Mouse (Mus musculus) T-helper 17 cell (primary cell): ENCODE measurements at regions not wholly inside any gene's neighbourhood (a gene's known extent, or its start where the extent isn't known, plus 50 kb on each side); places are given as distances from the start of the nearest gene placed in this dataset.

Experiments
- in situ Hi-C, 2 experiments: fragments of 300-600 bp; cut with MboI, MseI; formaldehyde crosslinking; loops; 1 replicate in 1 of 2; 2 replicates in 1 of 2; pipeline ENCODE4 v1.15.1; 2025; ENCODE audit warnings: high pct_unique_total_duplicates in 2 of 2

GRCm38 (mm10) chr2:61527127-61527526 lies 51.3 kb upstream of the Tank start:
- in situ Hi-C loops = no loop called here

DNA sequence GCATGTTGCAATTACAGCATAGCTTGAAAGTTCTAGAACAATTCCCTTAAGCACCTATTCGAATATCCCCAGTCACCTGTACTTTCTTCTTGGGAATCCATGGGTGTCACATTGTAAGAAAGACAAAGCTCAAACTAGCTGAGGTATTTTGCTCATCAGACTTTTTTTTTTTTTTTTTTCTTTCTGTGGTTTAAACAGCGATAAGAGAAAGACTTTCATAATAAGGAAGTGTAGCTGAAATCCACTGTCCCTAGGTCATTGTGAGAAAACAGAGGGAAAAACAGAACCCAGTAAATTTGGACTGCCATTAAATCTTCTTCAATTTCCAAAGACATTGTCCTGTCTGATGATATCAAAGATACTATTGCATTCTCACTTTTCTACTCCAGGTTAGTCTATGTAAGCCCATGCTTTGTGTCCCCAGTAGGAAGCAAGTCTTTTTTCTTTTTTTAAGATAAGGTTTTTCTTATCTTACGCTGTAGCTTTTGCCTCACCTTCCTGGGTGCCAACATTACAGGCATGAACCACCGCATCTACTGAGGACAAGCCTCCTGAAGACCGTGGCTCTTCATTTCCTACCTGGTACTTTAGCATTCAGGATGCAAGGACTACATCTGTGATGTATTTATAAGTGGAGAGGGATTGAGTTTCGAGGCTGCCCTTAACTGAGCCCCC lies 54.2 kb upstream of the Tank start:
- in situ Hi-C loops = no loop called here

DNA sequence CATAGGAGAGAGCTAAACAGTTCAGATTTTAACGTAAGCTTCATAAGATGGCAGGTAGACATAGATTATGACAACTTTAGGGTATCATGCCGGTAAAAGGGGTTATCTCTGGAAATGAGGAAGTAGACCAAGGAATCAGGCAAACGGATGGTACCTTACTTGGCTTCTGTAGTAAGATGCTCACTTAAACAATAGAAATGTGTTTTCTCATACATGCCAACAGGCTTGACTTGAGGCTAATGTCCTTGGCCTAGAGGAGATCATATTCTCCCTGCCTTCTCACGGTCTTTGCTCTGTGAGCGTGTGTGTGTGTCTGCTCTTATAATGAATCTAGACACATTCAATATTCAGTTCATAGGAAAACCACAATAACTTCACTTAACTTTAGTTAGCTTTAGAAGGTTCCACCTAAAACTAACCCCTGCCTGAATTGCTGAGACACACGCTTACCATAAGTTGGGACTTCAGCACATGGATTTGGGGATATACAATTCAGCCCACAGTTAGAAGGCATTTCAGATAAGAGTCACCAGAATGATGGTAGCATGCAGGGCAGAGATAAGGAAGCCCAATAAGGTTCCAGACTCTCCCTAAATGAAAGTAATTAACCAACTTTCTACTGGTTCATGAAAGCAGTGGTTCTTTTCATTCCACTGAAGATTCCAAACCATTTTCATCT lies 63.8 kb upstream of the Tank start:
- in situ Hi-C loops = no loop called here

- in situ Hi-C loops = no loop called here
These were observed 64.5 kb upstream of the Tank start for GRCm38 (mm10) chr2:61513787-61514444.

- in situ Hi-C loops = loop anchor here in 1 of 2 experiments (5.0 kb wide), 1 partner anchor 54 kb away; no protein-coding TSS in a partner anchor
These were observed 74.8 kb upstream of the Tank start for GRCm38 (mm10) chr2:61503594-61503993.

DNA sequence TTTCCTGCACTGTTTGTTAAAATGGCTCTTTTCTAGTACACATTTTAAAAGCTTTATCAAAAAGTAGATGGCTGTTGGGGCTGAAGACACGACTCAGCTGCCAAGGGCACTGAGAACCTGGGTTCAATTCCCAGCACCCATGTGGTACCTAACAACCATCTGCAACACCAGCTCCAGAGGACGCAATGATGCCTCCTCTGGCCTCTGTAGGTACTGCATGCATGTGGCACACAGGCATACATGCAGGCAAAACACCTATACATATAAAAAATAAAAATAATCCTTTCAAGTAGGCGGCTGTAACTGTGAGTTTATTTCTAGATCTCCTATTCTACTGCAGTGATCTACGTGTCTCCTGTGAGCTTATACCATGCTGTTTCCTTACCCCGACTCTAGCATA lies 76.5 kb upstream of the Tank start:
- in situ Hi-C loops = loop anchor here in 1 of 2 experiments (5.0 kb wide), 1 partner anchor 55 kb away; no protein-coding TSS in a partner anchor

DNA sequence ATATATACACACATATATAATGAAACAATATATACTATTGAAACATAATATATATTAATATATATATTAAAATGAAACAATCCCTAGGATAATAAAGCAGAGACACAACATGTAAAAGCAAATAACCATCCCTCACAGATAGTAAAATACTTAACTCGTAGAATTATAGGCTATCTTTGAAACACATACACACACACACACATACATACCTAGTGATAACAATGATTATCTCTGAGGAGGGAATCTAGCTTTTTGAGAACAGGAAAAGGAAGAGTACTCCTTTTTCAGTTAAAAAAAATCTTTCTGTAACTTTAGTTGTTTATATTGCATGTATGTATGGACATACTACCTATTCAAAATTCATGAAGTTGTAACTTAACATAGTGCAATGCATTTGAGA lies 79.1 kb upstream of the Tank start:
- in situ Hi-C loops = loop anchor here in 1 of 2 experiments (5.0 kb wide), 1 partner anchor 93 kb away; no protein-coding TSS in a partner anchor

DNA sequence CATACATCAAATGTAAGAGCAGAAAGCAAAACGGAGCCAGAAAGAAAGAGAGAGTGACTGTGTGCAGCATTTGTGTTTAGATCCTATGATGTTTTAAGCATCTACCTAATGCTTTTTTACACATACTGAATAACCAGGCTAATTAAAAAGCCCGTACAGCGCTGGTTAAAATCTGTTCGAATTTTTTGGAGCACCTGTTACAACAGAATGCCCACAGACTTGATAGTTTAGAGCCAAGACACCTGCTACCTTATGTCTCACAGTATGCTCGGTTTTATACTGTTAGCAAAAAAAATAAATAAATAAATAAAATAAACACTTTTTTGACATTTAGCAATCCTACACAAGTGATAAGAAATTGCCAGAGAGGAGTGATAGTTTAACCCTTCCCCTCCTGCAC lies 80.5 kb upstream of the Tank start:
- in situ Hi-C loops = loop anchor here in 1 of 2 experiments (5.0 kb wide), 1 partner anchor 94 kb away; no protein-coding TSS in a partner anchor

DNA sequence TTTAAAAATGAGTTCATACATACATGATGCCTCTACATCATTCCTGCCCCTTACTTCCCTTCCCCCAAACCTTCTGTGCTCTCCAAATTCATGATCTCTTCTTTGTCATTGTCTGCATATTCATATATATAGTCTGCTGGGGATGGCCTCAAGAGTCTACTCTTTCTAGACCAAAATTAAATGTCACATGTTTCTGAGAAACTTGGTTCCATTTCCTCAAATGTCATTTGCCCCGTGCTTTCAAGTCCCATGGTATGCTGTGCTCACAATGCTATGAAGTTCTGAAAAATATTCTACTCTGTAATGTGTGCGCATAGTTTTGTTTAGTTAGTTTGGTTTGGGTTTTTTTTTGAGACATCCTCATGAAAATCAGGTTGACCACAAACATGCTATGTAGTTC lies 81.4 kb upstream of the Tank start:
- in situ Hi-C loops = loop anchor here in 1 of 2 experiments (5.0 kb wide), 1 partner anchor 95 kb away; no protein-coding TSS in a partner anchor

DNA sequence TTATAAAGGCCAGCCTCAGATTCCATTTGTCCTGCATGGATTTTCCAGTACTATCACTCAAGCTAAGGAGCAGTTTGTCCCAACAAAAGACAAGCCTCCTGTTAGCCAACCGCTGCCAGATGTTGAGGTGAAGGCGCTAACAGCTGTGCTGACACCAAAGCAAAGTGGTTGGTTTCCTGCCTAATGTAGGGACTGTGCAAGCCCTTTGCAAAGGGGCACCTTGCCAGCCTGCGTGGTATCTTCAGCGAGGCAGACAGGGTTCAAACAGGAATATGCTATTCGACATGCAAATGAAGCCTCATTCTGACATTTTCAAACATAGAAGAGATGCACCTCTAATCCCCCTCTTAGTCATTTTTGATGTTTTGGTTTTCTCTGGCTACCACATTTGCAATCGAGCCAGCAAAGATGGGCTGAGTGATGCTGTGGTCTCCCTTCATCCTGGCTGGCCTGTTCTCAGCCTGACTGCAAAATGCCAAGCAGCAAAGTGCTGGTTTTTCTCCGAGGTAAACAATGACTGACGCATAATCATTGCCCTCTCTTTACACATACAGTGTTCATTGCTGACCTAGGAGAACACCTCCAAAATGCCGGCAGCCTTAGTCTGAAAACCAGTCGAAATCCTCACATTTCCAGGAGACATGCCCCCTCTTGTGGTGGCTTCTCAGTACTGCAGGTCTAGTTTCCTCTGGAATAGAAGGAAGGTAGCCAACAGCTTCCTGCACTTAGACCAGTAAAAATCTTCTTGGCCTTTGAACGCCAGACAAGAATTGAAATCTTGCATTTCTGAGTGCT lies 84.3 kb upstream of the Tank start:
- in situ Hi-C loops = loop anchor here (5.0 kb wide), 2 partner anchors 82 to 98 kb away; no protein-coding TSS in a partner anchor

GRCm38 (mm10) chr2:61492043-61492743 lies 86.2 kb upstream of the Tank start:
- in situ Hi-C loops = loop anchor here (5.0 kb wide), 2 partner anchors 80 to 100 kb away; no protein-coding TSS in a partner anchor

DNA sequence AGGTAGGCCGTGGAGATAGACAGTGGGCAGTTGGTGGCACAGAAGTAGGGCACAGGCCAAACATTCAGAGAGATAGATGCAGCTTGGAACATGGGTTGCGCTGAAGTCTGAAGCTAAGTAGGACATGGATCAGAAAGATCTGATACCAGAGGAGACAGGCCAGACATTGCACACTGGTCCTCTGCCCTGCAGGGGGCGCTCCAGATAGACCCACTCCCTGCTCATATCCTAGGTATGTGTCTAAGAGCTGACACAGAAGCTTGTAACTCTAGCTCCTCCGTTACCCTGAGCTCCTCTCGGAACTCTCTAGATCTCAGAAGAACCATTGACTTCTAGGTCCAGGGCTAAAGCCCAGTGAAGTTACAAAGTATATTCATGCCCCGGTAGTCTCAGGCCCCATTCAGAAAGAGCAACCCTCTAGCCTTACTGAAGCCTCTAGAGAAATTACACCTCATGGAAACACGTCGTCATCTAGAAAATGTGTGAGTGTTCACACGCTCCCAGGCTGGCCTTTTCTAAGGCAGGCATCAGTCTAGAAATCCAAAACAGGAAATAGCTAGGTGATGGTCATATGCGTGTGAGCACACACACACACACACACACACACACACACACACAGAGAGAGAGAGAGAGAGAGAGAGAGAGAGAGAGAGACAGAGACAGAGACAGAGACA lies 87.8 kb upstream of the Tank start:
- in situ Hi-C loops = loop anchor here (5.0 kb wide), 2 partner anchors 78 to 102 kb away; no protein-coding TSS in a partner anchor

DNA sequence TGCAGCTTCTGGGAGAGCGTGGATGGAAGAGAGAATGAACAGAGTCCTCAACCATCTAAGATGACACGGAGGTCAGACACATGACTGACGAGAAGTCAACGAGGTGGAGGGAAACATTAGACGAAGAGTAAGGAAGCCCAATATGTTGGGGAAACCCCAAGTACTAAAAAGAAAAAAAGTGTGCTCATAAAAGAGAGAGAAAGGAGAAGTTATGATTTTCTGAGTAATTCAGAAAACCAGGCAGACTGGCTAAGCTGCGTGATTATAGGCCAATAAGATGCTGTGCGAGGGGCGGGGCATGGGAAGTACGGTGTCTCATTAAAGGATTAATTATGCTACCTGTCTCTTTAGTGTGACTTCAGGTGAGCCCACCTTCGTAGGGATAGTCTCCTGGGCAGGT lies 88.6 kb upstream of the Tank start:
- in situ Hi-C loops = loop anchor here (5.0 to 10.0 kb wide), 3 partner anchors 77 to 625 kb away; no protein-coding TSS in a partner anchor

DNA sequence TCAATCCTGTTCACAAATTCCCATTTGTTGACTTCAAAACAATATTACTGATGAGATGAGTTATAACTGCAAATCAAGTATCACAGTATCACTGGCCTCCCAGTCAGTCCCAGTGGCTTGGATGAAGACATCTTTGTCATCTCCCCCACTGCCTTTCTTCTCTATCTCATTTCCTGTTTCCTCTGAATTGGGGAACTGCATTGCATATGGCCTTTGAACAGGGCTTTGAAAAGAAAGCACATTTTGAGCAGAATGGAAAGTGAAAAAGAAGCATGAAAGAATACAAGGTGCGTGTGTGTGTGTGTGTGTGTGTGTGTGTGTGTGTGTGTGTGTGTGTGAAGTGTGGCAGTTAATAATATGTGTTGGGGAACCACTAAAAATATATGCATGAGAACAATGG lies 94.6 kb upstream of the Tank start:
- in situ Hi-C loops = loop anchor here in 1 of 2 experiments (10.0 kb wide), 1 partner anchor 619 kb away; no protein-coding TSS in a partner anchor

GRCm38 (mm10) chr2:61476648-61477047 lies 101.7 kb upstream of the Tank start:
- in situ Hi-C loops = no loop called here

- in situ Hi-C loops = loop anchor here in 1 of 2 experiments (5.0 kb wide), 1 partner anchor 52 kb away; no protein-coding TSS in a partner anchor
These were observed 103.8 kb upstream of the Tank start for GRCm38 (mm10) chr2:61474626-61475025.

- in situ Hi-C loops = loop anchor here in 1 of 2 experiments (5.0 kb wide), 1 partner anchor 48 kb away; no protein-coding TSS in a partner anchor
These were observed 107.9 kb upstream of the Tank start for GRCm38 (mm10) chr2:61470521-61470920.

DNA sequence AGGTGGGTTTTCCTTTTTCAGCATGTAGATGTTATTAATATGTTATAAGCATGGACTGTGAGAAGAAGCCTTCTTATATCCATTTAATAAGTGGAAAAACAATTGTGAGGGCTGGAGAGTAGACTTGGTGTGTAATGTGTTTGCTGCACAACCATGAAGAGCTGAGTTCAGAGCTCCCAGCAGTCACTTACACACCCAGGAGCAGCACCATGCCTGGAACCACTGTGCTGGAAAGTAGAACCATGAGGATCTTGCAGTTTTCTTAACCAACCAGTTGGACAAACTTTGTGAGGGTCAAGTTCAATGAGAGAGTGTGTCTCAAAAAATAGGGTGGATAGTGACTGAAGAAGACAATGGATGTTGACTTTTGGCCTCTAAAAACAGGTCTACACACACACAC lies 108.3 kb upstream of the Tank start:
- in situ Hi-C loops = loop anchor here in 1 of 2 experiments (5.0 kb wide), 1 partner anchor 48 kb away; no protein-coding TSS in a partner anchor

DNA sequence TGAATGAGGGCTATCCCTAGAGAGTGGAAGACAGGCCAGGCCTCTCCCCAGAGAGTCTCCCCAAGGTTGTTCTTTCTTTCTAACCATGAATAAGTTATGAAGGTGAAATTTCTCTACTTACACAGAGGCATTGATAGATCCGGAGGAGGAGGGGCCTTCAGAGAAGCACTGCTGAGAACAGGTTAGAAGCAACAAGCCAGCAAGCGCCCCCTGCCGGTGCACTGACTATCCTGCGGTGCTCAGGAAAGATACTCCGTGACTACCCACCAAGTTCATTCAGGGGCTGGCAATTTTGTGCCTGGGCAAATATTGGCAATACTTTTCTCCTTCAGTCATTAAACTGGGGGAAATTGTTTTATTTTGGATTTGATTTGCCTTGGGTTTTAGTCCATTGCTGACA lies 122.5 kb upstream of the Tank start:
- in situ Hi-C loops = loop anchor here (5.0 to 10.0 kb wide), 2 partner anchors 74 to 541 kb away; no protein-coding TSS in a partner anchor
